Mouse (Mus musculus): Measurements from ENCODE around the gene Rpl9. TPM values are rescaled to one million over a fixed set of nuclear protein-coding genes. Genes with fewer than 3 reads are reported as not detected.
A peak's percentile ranks its signal among the peaks of the same experiment; 100 is the strongest.

Rpl9 gene
- 748 and 925 TPM in 2 replicates for polyA plus RNA-seq (2014; fragmentation: Nextera tagmentation; extraction: Ambion mirVana)

DNA sequence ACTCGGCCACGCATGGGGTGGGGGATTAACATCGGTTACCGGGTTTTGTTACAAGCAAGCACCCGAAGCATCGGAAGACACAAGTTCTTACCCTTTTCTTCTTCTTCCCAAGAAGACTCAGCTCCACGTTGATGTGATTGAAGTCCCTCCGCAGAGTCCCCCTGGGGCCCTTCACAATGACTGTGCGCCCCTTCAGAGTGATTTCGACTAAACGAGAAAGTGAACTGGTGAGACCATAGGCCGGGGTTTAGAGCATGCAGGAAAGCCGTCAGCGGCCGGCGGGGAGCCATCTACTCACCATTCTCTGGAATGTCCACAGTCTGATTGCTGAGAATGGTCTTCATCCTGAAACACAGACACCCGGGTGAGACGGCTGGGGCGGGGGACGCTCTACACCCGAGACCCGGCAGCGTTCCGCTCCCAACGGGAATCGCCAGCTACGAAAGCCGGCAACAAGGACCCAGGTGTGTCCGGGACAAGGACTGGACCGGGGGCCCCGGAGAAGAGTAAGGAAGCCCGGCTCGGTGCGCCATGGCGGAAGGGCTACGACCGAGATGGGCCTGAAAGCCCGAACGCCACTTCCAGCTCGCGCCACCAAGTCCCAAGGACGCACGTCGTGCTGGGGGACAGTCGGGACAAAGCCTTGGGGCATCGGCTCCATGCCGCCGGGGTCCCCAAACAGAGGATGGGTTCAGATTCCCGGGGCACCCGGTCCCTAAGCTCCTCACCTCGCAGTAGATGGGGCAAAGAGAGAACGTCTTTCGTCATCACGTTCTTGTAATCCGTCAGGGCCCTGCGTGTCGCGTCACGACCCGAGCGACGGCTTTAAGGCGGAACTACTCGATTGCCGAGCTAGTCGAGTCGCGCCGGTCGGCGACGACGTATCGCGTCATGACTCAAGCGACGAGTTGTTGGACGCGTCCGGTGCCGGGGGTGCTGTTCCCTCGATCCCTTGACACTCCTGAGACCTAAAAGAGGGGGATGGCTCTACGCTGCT, at the start of gene Rpl9, which contains the start of gene Lias:
Rpl9 (minus strand) TSS at position 797 of the 997 bp plus-strand sequence.
Lias (plus strand) TSS at position 850 of the 997 bp plus-strand sequence.
- DNase-seq (ENCODE audit: low spot score) (peak; percentile 98), ATAC-seq (peak; percentile 98)
- Histone ChIP-seq H3K9me3 (replicated peaks; ENCODE audit: control insufficient read depth, low read length) (no peaks in the 10 kb centered on the region), H3K9ac (ENCODE audit: low read length) (peak within 1 kb of the TSS; percentile 99), H3K36me3 (ENCODE audit: control insufficient read depth, insufficient read depth, low read length) (peaks cover 46% of the 10 kb centered on the region), H3K4me1 (ENCODE audit: control insufficient read depth, insufficient read depth, low read length) (peaks cover 13% of the 10 kb centered on the region), H3K27me3 (replicated peaks; ENCODE audit: control insufficient read depth, insufficient read depth, low read length) (no peaks in the 10 kb centered on the region), H3K4me3 (ENCODE audit: low read depth, low read length) (peak within 1 kb of the TSS; percentile 96), H3K27ac (ENCODE audit: low read depth, low read length) (peak within 1 kb of the TSS; percentile 95), H3K4me2 (ENCODE audit: low read length) (peak within 1 kb of the TSS; percentile 80)
- WGBS = under 1% methylated on average over 83 of the region's 83 CpGs

DNA sequence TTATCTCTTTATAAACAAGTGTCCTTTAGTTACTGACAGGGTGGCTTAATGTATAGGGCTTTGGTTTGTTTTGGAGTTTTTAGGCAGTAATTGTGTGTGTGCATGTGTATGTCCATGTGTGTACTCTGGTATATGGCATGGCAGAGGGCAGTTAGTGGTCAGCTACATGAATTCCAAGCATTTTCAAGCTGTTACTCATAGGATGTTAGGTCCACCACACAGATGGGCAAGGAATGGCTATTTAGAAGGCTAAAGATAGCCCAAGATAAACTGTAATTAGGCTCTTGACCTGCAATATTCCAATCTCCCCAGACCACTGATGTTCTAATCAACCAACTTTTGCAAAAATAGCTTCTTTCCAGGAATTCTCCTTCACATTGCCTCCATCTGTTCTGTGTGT, 46.8 kb upstream of the Rpl9 start:
- H3K9ac ChIP-seq (ENCODE audit: low read length) = no peak overlapping the region
- no peak overlapping the region for H3K27ac ChIP-seq (ENCODE audit: low read depth, low read length)
- no peak overlapping the region for H3K4me3 ChIP-seq (ENCODE audit: low read depth, low read length)
- no peak overlapping the region for H3K4me2 ChIP-seq (ENCODE audit: low read length)
- ATAC-seq (no peak), DNase-seq (ENCODE audit: low spot score) (no peak)
- no peaks in the 10 kb centered on the region for H3K27me3 ChIP-seq (replicated peaks; ENCODE audit: control insufficient read depth, insufficient read depth, low read length)
- H3K36me3 ChIP-seq (ENCODE audit: control insufficient read depth, insufficient read depth, low read length) = no peaks in the 10 kb centered on the region
- peaks cover 4% of the 10 kb centered on the region for H3K4me1 ChIP-seq (ENCODE audit: control insufficient read depth, insufficient read depth, low read length)
- no peaks in the 10 kb centered on the region for H3K9me3 ChIP-seq (replicated peaks; ENCODE audit: control insufficient read depth, low read length)

DNA sequence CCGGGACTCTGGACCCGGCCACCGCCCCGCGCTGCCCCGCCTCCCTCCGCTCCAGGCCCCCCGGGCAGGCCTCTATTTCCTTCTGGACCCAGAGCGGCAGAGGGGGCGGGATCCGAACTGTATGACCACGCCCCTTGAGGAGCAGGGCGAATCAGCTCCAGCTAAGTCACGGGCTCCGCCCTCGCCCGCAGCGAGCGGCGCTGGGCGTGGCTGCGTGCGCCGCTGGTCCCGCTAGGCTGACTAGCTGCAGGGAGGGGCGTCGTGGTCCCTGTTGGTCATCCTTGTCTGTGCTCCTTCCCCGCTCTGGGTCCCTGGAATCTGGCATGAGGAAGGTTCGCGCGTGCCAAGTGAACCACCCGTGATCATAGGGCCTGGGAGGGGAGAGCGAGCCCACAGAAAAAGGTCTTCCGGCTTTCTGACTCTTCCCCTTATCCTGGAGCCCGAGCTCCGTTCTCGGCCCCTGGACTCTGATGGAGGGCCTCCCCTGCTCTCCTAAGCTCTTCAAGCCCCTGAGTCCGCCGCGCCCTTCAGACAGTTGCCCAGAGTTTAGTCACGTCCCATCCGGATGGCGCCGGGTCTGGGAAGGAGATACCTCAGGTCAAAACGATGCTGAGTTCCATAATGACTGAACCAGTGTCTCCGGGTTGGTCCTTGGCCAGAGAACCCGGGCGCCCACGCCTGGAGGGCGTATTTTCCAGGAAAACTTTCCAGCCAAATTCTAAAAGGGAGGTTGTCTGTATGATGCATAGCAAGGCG, 44.7 kb upstream of the Rpl9 start, which contains the start of gene Ugdh:
Ugdh (minus strand) TSS at position 144 of the 756 bp plus-strand sequence.
- Histone ChIP-seq H3K4me2 (ENCODE audit: low read length) (peak within 1 kb of the TSS; percentile 63), H3K4me1 (ENCODE audit: control insufficient read depth, insufficient read depth, low read length) (peaks cover 4% of the 10 kb centered on the region), H3K36me3 (ENCODE audit: control insufficient read depth, insufficient read depth, low read length) (no peaks in the 10 kb centered on the region), H3K27ac (ENCODE audit: low read depth, low read length) (peak within 1 kb of the TSS; percentile 70), H3K9me3 (replicated peaks; ENCODE audit: control insufficient read depth, low read length) (no peaks in the 10 kb centered on the region), H3K9ac (ENCODE audit: low read length) (peak within 1 kb of the TSS; percentile 77), H3K27me3 (replicated peaks; ENCODE audit: control insufficient read depth, insufficient read depth, low read length) (no peaks in the 10 kb centered on the region), H3K4me3 (ENCODE audit: low read depth, low read length) (peak within 1 kb of the TSS; percentile 72)
- under 1% methylated on average over 51 of the region's 51 CpGs for WGBS
- DNase-seq (ENCODE audit: low spot score) (peak; percentile 99), ATAC-seq (peak; percentile 98)

DNA sequence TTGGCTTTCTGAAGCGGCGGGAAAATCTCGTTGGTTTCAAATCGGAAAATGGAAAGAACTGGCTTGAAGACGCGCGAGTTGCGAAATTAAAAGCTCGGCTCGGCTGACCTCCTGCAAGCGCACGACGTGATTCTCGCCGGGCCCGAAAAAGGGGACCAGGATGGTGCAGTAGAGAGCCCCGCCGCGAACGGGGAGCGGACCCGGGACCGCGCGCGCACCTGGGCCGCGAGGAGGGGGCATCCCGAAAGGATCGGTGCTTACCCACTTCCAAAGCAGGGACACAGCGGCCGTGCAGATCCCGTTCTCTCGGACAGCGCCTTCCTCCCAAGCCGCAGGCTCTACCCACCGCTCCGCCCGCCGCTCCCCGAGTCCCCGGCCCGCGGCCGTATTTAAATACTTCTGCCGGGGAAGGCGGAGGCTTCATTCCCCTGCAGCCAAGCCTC, 44.1 kb upstream of the Rpl9 start:
- WGBS = under 1% methylated on average over 41 of the region's 47 CpGs
- no peak; the same call in 1 of the 2 replicates for ATAC-seq
- no peak for DNase-seq (ENCODE audit: low spot score)

DNA sequence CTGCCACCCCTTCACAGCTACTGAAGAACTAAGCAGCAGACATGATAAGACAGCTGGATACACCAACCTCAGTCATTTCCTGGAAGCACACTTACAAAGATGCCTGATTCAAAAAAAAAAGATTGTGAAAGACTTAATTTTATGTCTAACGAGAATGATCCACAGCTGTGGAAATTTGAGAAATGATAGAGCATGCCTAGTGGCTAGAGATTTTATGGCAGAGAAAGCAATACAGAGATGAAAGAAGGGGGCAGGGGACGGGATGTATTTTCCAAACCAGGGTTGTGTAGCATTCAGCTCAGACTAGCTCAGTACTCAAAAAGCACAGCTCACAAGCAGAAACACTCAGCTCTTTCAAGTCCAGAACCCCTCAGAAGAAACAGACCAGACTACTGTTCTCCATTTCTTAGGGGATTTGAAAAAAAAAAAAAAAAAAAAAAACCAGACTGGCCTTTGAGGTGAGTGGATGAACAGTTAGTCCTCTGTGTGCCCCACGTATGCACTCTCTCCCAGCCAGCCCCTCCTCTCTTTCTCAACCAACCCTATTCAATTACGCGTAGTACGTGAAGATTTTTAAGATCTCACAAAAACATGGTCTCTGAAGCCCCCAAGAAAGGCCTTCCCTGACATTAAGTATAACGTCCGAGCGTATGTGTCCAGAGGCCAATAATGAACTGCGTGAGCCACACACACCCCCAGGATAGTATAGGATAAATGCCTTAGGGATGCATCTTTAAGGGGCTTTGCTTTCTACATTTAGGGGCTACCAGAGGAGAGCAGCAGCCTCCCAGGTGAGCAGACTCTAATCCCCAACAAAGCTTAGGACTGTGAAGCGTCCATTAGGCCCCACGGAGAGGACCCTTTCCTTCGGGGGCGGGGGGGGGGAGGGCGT, 43.5 kb upstream of the Rpl9 start:
- H3K9me3 ChIP-seq (replicated peaks; ENCODE audit: control insufficient read depth, low read length) = no peaks in the 10 kb centered on the region
- ATAC-seq (peak; percentile 8; the same call in 1 of the 2 replicates), DNase-seq (ENCODE audit: low spot score) (peak; percentile 47)
- H3K27ac ChIP-seq (ENCODE audit: low read depth, low read length) = peak overlapping the region; percentile 70
- peak overlapping the region; percentile 72 for H3K4me3 ChIP-seq (ENCODE audit: low read depth, low read length)
- 3% methylated on average over 15 of the region's 15 CpGs for WGBS
- no peaks in the 10 kb centered on the region for H3K36me3 ChIP-seq (ENCODE audit: control insufficient read depth, insufficient read depth, low read length)
- H3K4me2 ChIP-seq (ENCODE audit: low read length) = peak overlapping the region; percentile 63
- no peaks in the 10 kb centered on the region for H3K27me3 ChIP-seq (replicated peaks; ENCODE audit: control insufficient read depth, insufficient read depth, low read length)
- H3K4me1 ChIP-seq (ENCODE audit: control insufficient read depth, insufficient read depth, low read length) = peaks cover 4% of the 10 kb centered on the region
- H3K9ac ChIP-seq (ENCODE audit: low read length) = peak overlapping the region; percentile 77

More for the DNA sequence above, 44.1 kb upstream of the Rpl9 start:
- Histone ChIP-seq H3K9me3 (replicated peaks; ENCODE audit: control insufficient read depth, low read length) (no peaks in the 10 kb centered on the region), H3K36me3 (ENCODE audit: control insufficient read depth, insufficient read depth, low read length) (no peaks in the 10 kb centered on the region), H3K4me1 (ENCODE audit: control insufficient read depth, insufficient read depth, low read length) (peaks cover 4% of the 10 kb centered on the region), H3K4me3 (ENCODE audit: low read depth, low read length) (peak overlapping the region; percentile 72), H3K27me3 (replicated peaks; ENCODE audit: control insufficient read depth, insufficient read depth, low read length) (no peaks in the 10 kb centered on the region), H3K9ac (ENCODE audit: low read length) (peak overlapping the region; percentile 77), H3K27ac (ENCODE audit: low read depth, low read length) (peak overlapping the region; percentile 70), H3K4me2 (ENCODE audit: low read length) (peak overlapping the region; percentile 63)

DNA sequence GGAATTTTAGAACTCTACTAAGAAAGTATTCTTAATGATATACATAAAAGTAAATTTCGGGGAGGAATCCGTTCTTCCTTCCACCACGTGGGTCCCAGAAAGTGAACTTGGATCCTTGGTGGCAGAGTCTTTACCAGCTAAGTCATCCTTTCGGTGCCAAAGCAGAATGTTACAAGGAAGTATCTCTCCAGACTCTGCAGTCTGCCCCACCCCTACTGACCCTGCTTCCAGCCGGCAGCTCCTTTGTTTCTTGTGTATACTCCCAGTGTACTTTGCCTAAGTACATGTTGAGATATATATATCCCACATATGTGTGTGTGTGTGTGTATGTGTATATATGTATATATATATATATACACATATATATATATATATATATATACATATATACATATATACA, 38.2 kb upstream of the Rpl9 start:
- no peak overlapping the region for H3K4me3 ChIP-seq (ENCODE audit: low read depth, low read length)

DNA sequence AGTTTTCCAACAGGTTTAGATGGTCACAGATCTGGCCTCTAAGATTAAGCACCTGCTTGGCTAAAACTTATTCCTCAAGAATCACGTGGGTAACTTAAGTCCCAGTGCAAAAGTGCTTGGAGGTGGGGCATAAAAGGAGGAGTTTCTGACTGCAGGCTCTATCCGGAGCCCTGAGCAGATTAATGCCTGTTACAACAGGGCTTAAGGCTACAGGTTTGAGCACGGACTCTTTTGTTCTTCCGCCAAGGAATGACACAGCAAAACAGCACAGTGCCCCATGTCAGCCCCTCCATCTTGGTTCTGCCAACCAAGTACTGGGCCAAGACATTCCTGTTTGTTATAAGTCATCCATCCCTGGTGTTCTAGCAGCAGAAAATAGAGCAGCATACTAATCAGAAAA, 37.1 kb upstream of the Rpl9 start:
- no peak overlapping the region for H3K27ac ChIP-seq (ENCODE audit: low read depth, low read length)
- no peak overlapping the region for H3K4me3 ChIP-seq (ENCODE audit: low read depth, low read length)
- peaks cover 38% of the 10 kb centered on the region for H3K36me3 ChIP-seq (ENCODE audit: control insufficient read depth, insufficient read depth, low read length)
- WGBS = 27% methylated on average over 4 of the region's 4 CpGs
- H3K9ac ChIP-seq (ENCODE audit: low read length) = no peak overlapping the region
- no peak for DNase-seq (ENCODE audit: low spot score)
- H3K27me3 ChIP-seq (replicated peaks; ENCODE audit: control insufficient read depth, insufficient read depth, low read length) = no peaks in the 10 kb centered on the region
- H3K4me2 ChIP-seq (ENCODE audit: low read length) = no peak overlapping the region
- no peaks in the 10 kb centered on the region for H3K9me3 ChIP-seq (replicated peaks; ENCODE audit: control insufficient read depth, low read length)
- no peaks in the 10 kb centered on the region for H3K4me1 ChIP-seq (ENCODE audit: control insufficient read depth, insufficient read depth, low read length)
- ATAC-seq = no peak

More for the DNA sequence above, 38.2 kb upstream of the Rpl9 start:
- Histone ChIP-seq H3K4me1 (ENCODE audit: control insufficient read depth, insufficient read depth, low read length) (peaks cover 4% of the 10 kb centered on the region), H3K36me3 (ENCODE audit: control insufficient read depth, insufficient read depth, low read length) (peaks cover 28% of the 10 kb centered on the region), H3K9ac (ENCODE audit: low read length) (no peak overlapping the region), H3K27me3 (replicated peaks; ENCODE audit: control insufficient read depth, insufficient read depth, low read length) (no peaks in the 10 kb centered on the region), H3K4me2 (ENCODE audit: low read length) (no peak overlapping the region), H3K27ac (ENCODE audit: low read depth, low read length) (no peak overlapping the region), H3K9me3 (replicated peaks; ENCODE audit: control insufficient read depth, low read length) (no peaks in the 10 kb centered on the region)
- ATAC-seq = no peak
- DNase-seq (ENCODE audit: low spot score) = no peak
- WGBS = 94% methylated on average over 5 of the region's 5 CpGs

DNA sequence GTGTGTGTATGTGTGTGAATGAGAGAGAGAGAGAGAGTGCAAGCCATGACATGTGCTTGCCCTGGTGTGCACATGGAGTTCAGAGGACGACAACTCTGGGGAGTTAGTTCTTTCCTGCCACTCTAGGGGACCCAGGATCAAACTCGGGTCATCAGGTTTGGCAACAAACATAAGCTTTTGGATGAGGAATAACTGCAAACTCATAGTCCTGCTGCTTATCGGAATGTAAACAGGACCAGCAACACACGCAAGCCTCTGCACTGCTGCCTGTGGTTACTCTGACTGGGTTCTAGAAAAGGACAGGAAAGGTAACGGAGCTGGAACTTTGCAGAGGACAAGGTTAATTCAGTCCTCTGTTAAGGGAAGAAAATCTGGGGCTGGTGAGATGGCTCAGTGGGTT, 34.0 kb upstream of the Rpl9 start:
- Histone ChIP-seq H3K9ac (ENCODE audit: low read length) (no peak overlapping the region), H3K36me3 (ENCODE audit: control insufficient read depth, insufficient read depth, low read length) (peaks cover 68% of the 10 kb centered on the region), H3K4me3 (ENCODE audit: low read depth, low read length) (no peak overlapping the region), H3K27me3 (replicated peaks; ENCODE audit: control insufficient read depth, insufficient read depth, low read length) (no peaks in the 10 kb centered on the region), H3K27ac (ENCODE audit: low read depth, low read length) (no peak overlapping the region), H3K9me3 (replicated peaks; ENCODE audit: control insufficient read depth, low read length) (no peaks in the 10 kb centered on the region), H3K4me2 (ENCODE audit: low read length) (no peak overlapping the region), H3K4me1 (ENCODE audit: control insufficient read depth, insufficient read depth, low read length) (no peaks in the 10 kb centered on the region)
- WGBS = 91% methylated on average over 5 of the region's 5 CpGs
- no peak for ATAC-seq
- DNase-seq (ENCODE audit: low spot score) = no peak

Measured in forebrain, embryonic 14.5 days (tissue).